Mouse (Mus musculus): Measurements from ENCODE around the gene Aloxe3. TPM values are rescaled to one million over a fixed set of nuclear protein-coding genes. Genes with fewer than 3 reads are reported as not detected.
A peak's percentile ranks its signal among the peaks of the same experiment; 100 is the strongest.

Aloxe3 gene
- total RNA-seq, 2 experiments from 2014 or later = not detected

- DNase-seq = peak in 1 of 2 experiments; percentile 30
Observed at GRCm38 (mm10) chr11:69109032-69109900, 16.4 kb upstream of the Aloxe3 start.

GRCm38 (mm10) chr11:69110319-69111046 lies 15.2 kb upstream of the Aloxe3 start:
- peak; percentile 91 to 97 for DNase-seq

- peak; percentile 4 to 20 for DNase-seq
Observed at GRCm38 (mm10) chr11:69111051-69111810, 14.5 kb upstream of the Aloxe3 start.

- DNase-seq = peak; percentile 12 to 17
Observed at GRCm38 (mm10) chr11:69111865-69112264, 13.8 kb upstream of the Aloxe3 start.

- no peak for DNase-seq
Observed at GRCm38 (mm10) chr11:69114018-69114417, 11.7 kb upstream of the Aloxe3 start.

- no peak for DNase-seq
Observed at GRCm38 (mm10) chr11:69114621-69115020, 11.1 kb upstream of the Aloxe3 start.

GRCm38 (mm10) chr11:69116843-69117242 lies 8.9 kb upstream of the Aloxe3 start:
- no peak for DNase-seq

GRCm38 (mm10) chr11:69117737-69118695 lies 7.7 kb upstream of the Aloxe3 start:
- DNase-seq = peak; percentile 76 to 80

GRCm38 (mm10) chr11:69118765-69119164 lies 6.9 kb upstream of the Aloxe3 start:
- peak; percentile 91 to 99 for DNase-seq

- DNase-seq = no peak
Observed at GRCm38 (mm10) chr11:69119446-69120155, 6.1 kb upstream of the Aloxe3 start.

- peak; percentile 30 to 34 for DNase-seq
Observed at GRCm38 (mm10) chr11:69120221-69121000, 5.3 kb upstream of the Aloxe3 start, which contains the start of gene Hes7. Gene Hes7 (plus strand): TSS chr11:69120404.

GRCm38 (mm10) chr11:69121001-69121740 lies 4.5 kb upstream of the Aloxe3 start:
- DNase-seq = peak; percentile 53 to 69

- no peak for DNase-seq
Observed at GRCm38 (mm10) chr11:69121741-69122335, 3.9 kb upstream of the Aloxe3 start.

- DNase-seq = peak; percentile 92 to 94
Observed at GRCm38 (mm10) chr11:69122336-69122951, 3.3 kb upstream of the Aloxe3 start, which contains the start of gene 9130213A22Rik. Gene 9130213A22Rik (minus strand): TSS chr11:69122589.

GRCm38 (mm10) chr11:69123056-69123692 lies 2.5 kb upstream of the Aloxe3 start:
- peak; percentile 92 to 95 for DNase-seq

GRCm38 (mm10) chr11:69123693-69124497 lies 1.8 kb upstream of the Aloxe3 start:
- peak; percentile 92 to 96 for DNase-seq

Data from heart, adult 18-20 months (tissue).